Mouse (Mus musculus) frontal cortex, postnatal 14 days (tissue): ENCODE measurements around the gene Siglech.
"Not testable (repeated sequence)": the region's sequence is repeated elsewhere in the genome, so short reads cannot be mapped to it uniquely, and the experiment has no call there.

Experiments
- DNase-seq, 2 experiments: peaks; one replicate each; pipeline ENCODE4 v3.0.0; 2022; ENCODE audit warnings: low spot score in 2 of 2

The Siglech gene

GRCm38 (mm10) chr7:55767926-55768325, at the start of gene Siglech:
TSS of gene Siglech (plus strand) at chr7:55768178.
- no peak for DNase-seq

- no peak for DNase-seq
These were observed 45.3 kb upstream of the Siglech start for GRCm38 (mm10) chr7:55722673-55723072.

- DNase-seq, result no peak
These were observed 39.1 kb upstream of the Siglech start for GRCm38 (mm10) chr7:55728903-55729302.

- DNase-seq, result no peak
These were observed 33.5 kb upstream of the Siglech start for GRCm38 (mm10) chr7:55734483-55734882.

GRCm38 (mm10) chr7:55737125-55737912, 30.7 kb upstream of the Siglech start:
- peak; percentile 69 to 75 for DNase-seq

GRCm38 (mm10) chr7:55743614-55744267, 24.2 kb upstream of the Siglech start:
- DNase-seq, result no peak

GRCm38 (mm10) chr7:55744566-55745220, 23.3 kb upstream of the Siglech start:
- DNase-seq, result peak; percentile 42 to 55

GRCm38 (mm10) chr7:55750841-55751240, 17.1 kb upstream of the Siglech start:
- DNase-seq, result no peak

- DNase-seq, result no peak
These were observed 8.6 kb upstream of the Siglech start for GRCm38 (mm10) chr7:55759346-55759745.

GRCm38 (mm10) chr7:55780011-55780410, 12.0 kb downstream of the Siglech start:
- no peak for DNase-seq

- no peak for DNase-seq
These were observed 14.5 kb downstream of the Siglech start for GRCm38 (mm10) chr7:55782493-55782892.

- DNase-seq, result peak in 1 of 2 experiments; percentile 29
These were observed 16.6 kb downstream of the Siglech start for GRCm38 (mm10) chr7:55784580-55784979.

- DNase-seq, result not testable (repeated sequence)
These were observed 22.6 kb downstream of the Siglech start for GRCm38 (mm10) chr7:55790586-55790985.

GRCm38 (mm10) chr7:55792280-55792679, 24.3 kb downstream of the Siglech start:
- no peak for DNase-seq

GRCm38 (mm10) chr7:55793236-55793951, 25.4 kb downstream of the Siglech start:
- DNase-seq, result no peak

- DNase-seq, result peak; percentile 97
These were observed 26.1 kb downstream of the Siglech start, which contains the start of gene Tubgcp5 for GRCm38 (mm10) chr7:55793952-55794603. TSS of gene Tubgcp5 (plus strand) at chr7:55794154.

GRCm38 (mm10) chr7:55799981-55800380, 32.0 kb downstream of the Siglech start:
- no peak for DNase-seq

GRCm38 (mm10) chr7:55809967-55810366, 42.0 kb downstream of the Siglech start:
- DNase-seq, result no peak

GRCm38 (mm10) chr7:55824468-55824867, 56.5 kb downstream of the Siglech start:
- DNase-seq, result no peak

GRCm38 (mm10) chr7:55827551-55827950, 59.6 kb downstream of the Siglech start:
- no peak for DNase-seq
